Mouse (Mus musculus) MEL (cell line): Measurements from ENCODE around the gene Arpp21. TPM values are rescaled to one million over a fixed set of nuclear protein-coding genes. Genes with fewer than 3 reads are reported as not detected.

Source experiments
- DNase-seq: peaks from one replicate; pipeline ENCODE4 v3.0.0; 2011; ENCODE audit warnings: low read depth, low spot score
- H3K27ac ChIP-seq: 2 replicates; pipeline ENCODE4 v1.5.1; 2012; ENCODE audit warnings: low read depth, mild to moderate bottlenecking, control low read depth, low read length, moderate library complexity; ENCODE audit not compliant: control insufficient read depth
- H3K27me3 ChIP-seq, 2 experiments: fragments of 150-350 bp in 1 of 2; sonication (generic) in 1 of 2; 2 replicates each; pipeline ENCODE4 v1.6.1; 2012; ENCODE audit warnings: low read length in 2 of 2, mild to moderate bottlenecking in 2 of 2, improper control_type of control experiment in 1 of 2, moderate library complexity in 1 of 2; ENCODE audit not compliant: insufficient read depth in 2 of 2, control insufficient read depth in 1 of 2
- H3K36me3 ChIP-seq, 2 experiments: 2 replicates each; pipeline ENCODE4 v1.6.1; 2012 to 2014; ENCODE audit warnings: low read length in 2 of 2, improper control_type of control experiment in 1 of 2, inconsistent platforms in 1 of 2, mild to moderate bottlenecking in 1 of 2; ENCODE audit not compliant: insufficient read depth in 2 of 2, control insufficient read depth in 1 of 2
- H3K4me1 ChIP-seq, 2 experiments: fragments of 150-350 bp in 1 of 2; sonication (generic) in 1 of 2; 2 replicates each; pipeline ENCODE4 v1.6.1; 2012; ENCODE audit warnings: low read length in 2 of 2, improper control_type of control experiment in 1 of 2, mild to moderate bottlenecking in 1 of 2; ENCODE audit not compliant: insufficient read depth in 2 of 2, control insufficient read depth in 1 of 2
- H3K4me3 ChIP-seq, 2 experiments: fragments of 150-350 bp in 1 of 2; sonication (generic) in 1 of 2; 2 replicates each; pipeline ENCODE4 v1.5.1; 2012; ENCODE audit warnings: low read depth in 2 of 2, low read length in 2 of 2, mild to moderate bottlenecking in 2 of 2, moderate library complexity in 2 of 2, control low read depth in 1 of 2, improper control_type of control experiment in 1 of 2; ENCODE audit not compliant: control insufficient read depth in 1 of 2, insufficient read depth in 1 of 2
- H3K79me2 ChIP-seq: 2 replicates; pipeline ENCODE4 v1.6.1; 2012; ENCODE audit warnings: mild to moderate bottlenecking, low read length, moderate library complexity; ENCODE audit not compliant: control insufficient read depth, poor library complexity, insufficient read depth
- H3K9ac ChIP-seq: 2 replicates; pipeline ENCODE4 v1.6.1; 2012; ENCODE audit warnings: low read depth, mild to moderate bottlenecking, control low read depth, low read length, moderate library complexity; ENCODE audit not compliant: control insufficient read depth, poor library complexity, severe bottlenecking
- H3K9me3 ChIP-seq: fragments of 150-350 bp; sonication (generic); replicated peaks from 2 replicates; pipeline ENCODE4 v1.6.1; 2012; ENCODE audit warnings: mild to moderate bottlenecking, low read length, improper control_type of control experiment, moderate library complexity; ENCODE audit not compliant: insufficient read depth
- BHLHE40 ChIP-seq: IDR thresholded peaks from 2 replicates; pipeline ENCODE4 v1.6.1; 2012; ENCODE audit warnings: low read depth, mild to moderate bottlenecking, inconsistent platforms, low read length, improper control_type of control experiment, borderline replicate concordance
- E2F4 ChIP-seq: IDR thresholded peaks from 2 replicates; pipeline ENCODE4 v1.6.1; 2011; ENCODE audit warnings: low read depth, low read length, improper control_type of control experiment, borderline replicate concordance
- ELF1 ChIP-seq: IDR thresholded peaks from 2 replicates; pipeline ENCODE4 v1.6.1; 2014; ENCODE audit warnings: low read depth, mild to moderate bottlenecking, inconsistent platforms, low read length, improper control_type of control experiment, moderate library complexity
- ETS1 ChIP-seq: IDR thresholded peaks from 2 replicates; pipeline ENCODE4 v1.6.1; 2012; ENCODE audit warnings: low read depth, mild to moderate bottlenecking, inconsistent platforms, low read length, improper control_type of control experiment, moderate library complexity
- KAT2A ChIP-seq: conservative IDR thresholded peaks from 2 replicates; pipeline ENCODE4 v1.6.1; 2012; ENCODE audit warnings: low read depth, low read length, improper control_type of control experiment, inconsistent platforms
- MAX ChIP-seq: IDR thresholded peaks from 2 replicates; pipeline ENCODE4 v1.6.1; 2011; ENCODE audit warnings: low read length, improper control_type of control experiment
- MAZ ChIP-seq: IDR thresholded peaks from 2 replicates; pipeline ENCODE4 v1.6.1; 2012; ENCODE audit warnings: low read depth, mild to moderate bottlenecking, inconsistent platforms, low read length, improper control_type of control experiment
- MXI1 ChIP-seq: IDR thresholded peaks from 2 replicates; pipeline ENCODE4 v1.6.1; 2011; ENCODE audit warnings: mild to moderate bottlenecking, low read depth, low read length, improper control_type of control experiment
- MYB ChIP-seq: IDR thresholded peaks from 2 replicates; pipeline ENCODE4 v1.6.1; 2011; ENCODE audit warnings: mild to moderate bottlenecking, low read depth, low read length, improper control_type of control experiment
- MYC ChIP-seq: IDR thresholded peaks from 2 replicates; pipeline ENCODE4 v1.6.1; 2011; ENCODE audit warnings: low read depth, mild to moderate bottlenecking, low read length, improper control_type of control experiment, moderate library complexity
- NRF1 ChIP-seq: IDR thresholded peaks from 2 replicates; pipeline ENCODE4 v1.6.1; 2014; ENCODE audit warnings: low read depth, mild to moderate bottlenecking, inconsistent platforms, low read length, improper control_type of control experiment, moderate library complexity; ENCODE audit not compliant: poor library complexity, insufficient read depth, severe bottlenecking
- POLR2AphosphoS5 ChIP-seq: IDR thresholded peaks from 2 replicates; pipeline ENCODE4 v1.6.1; 2012; ENCODE audit warnings: low read depth, borderline replicate concordance, mild to moderate bottlenecking, inconsistent platforms, low read length, moderate library complexity, mixed read lengths
- RCOR1 ChIP-seq: IDR thresholded peaks from 2 replicates; pipeline ENCODE4 v1.6.1; 2012; ENCODE audit warnings: low read depth, mild to moderate bottlenecking, inconsistent platforms, low read length, improper control_type of control experiment
- SIN3A ChIP-seq: IDR thresholded peaks from 2 replicates; pipeline ENCODE4 v1.6.1; 2012; ENCODE audit warnings: low read length, improper control_type of control experiment, inconsistent platforms
- TCF12 ChIP-seq: IDR thresholded peaks from 2 replicates; pipeline ENCODE4 v1.6.1; 2014; ENCODE audit warnings: low read depth, mild to moderate bottlenecking, inconsistent platforms, low read length, improper control_type of control experiment, moderate library complexity
- USF2 ChIP-seq, 2 experiments: IDR thresholded peaks; 2 replicates each; pipeline ENCODE4 v1.6.1; 2011 to 2012; ENCODE audit warnings: improper control_type of control experiment in 2 of 2, low read length in 2 of 2, borderline replicate concordance in 1 of 2, inconsistent platforms in 1 of 2, low read depth in 1 of 2, mild to moderate bottlenecking in 1 of 2; ENCODE audit not compliant: insufficient read depth in 1 of 2
- ZMIZ1 ChIP-seq: IDR thresholded peaks from 2 replicates; pipeline ENCODE4 v1.6.1; 2012; ENCODE audit warnings: low read depth, mild to moderate bottlenecking, inconsistent platforms, low read length, improper control_type of control experiment, moderate library complexity
- polyA plus RNA-seq, 2 experiments: library from polyadenylated mRNA; stranded (reverse) in 1 of 2; unstranded in 1 of 2; fragments of >175 nt in 1 of 2; fragments of >200 nt in 1 of 2; gene quantifications; 2 replicates each; pipeline versions ENCODE4 v1.2.1 to v1.2.4; 2012; ENCODE audit warnings: low replicate concordance in 2 of 2, low read depth in 1 of 2; ENCODE audit not compliant: insufficient read length in 2 of 2, insufficient read depth in 1 of 2, missing spikeins in 1 of 2
- total RNA-seq: library from RNA; depleted of rRNA; stranded (reverse); fragments of 300-350 nt; gene quantifications from 2 replicates; pipeline ENCODE4 v1.2.3, GENCODE M21; 2012

Gene Arpp21
- total and polyA plus RNA-seq, 3 experiments = 0.10 to 0.12 TPM; not detected in 1

- Histone ChIP-seq H3K79me2 (no peaks in the 10 kb centered on the region), H3K9me3 (no peaks in the 10 kb centered on the region), H3K27ac (no peak overlapping the region), H3K36me3 (no peaks in the 10 kb centered on the region), H3K4me1 (no peaks in the 10 kb centered on the region), H3K4me3 (no peak overlapping the region), H3K27me3 (no peaks in the 10 kb centered on the region), H3K9ac (no peak overlapping the region)
- no peak for DNase-seq
- TF ChIP-seq E2F4 = no peak
- no peak for TF ChIP-seq KAT2A
- no peak for TF ChIP-seq POLR2AphosphoS5
- no peak for TF ChIP-seq ZMIZ1
- no peak for TF ChIP-seq MAX
- TF ChIP-seq MAZ = no peak
- TF ChIP-seq MYC = no peak
- no peak for TF ChIP-seq ETS1
- no peak for TF ChIP-seq USF2 (IDR thresholded peaks at IDR 0.05; ENCODE audit: borderline replicate concordance in 1 of 2, insufficient read depth in 1 of 2, low read depth in 1 of 2, low read length in 2 of 2)
- TF ChIP-seq ELF1 = no peak
- no peak for TF ChIP-seq RCOR1
- TF ChIP-seq MYB = no peak
- no peak for TF ChIP-seq SIN3A
- no peak for TF ChIP-seq BHLHE40
- no peak for TF ChIP-seq NRF1
Measured at GRCm38 (mm10) chr9:112095708-112096107, 140.0 kb downstream of the Arpp21 start.

DNA sequence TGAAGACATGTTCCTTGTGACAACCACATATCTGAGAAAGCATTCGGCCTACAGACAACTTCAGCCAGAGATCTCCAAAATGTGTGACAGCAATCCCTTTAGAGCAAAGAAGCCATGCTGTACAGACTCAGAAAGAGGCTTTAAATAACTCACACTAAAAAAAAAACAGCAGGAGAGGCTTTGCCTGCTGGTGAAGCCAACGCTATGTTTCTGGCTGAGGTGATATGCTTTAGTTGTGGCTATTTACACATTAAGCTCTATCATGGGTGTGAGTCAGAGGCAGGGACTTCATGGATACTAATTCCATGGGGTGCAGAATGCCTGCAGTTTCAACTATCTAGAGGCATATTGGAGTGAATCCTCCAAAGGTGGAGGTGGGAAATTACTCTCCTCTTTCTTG lies 140.5 kb downstream of the Arpp21 start:
- TF ChIP-seq MXI1 (no peak), TCF12 (no peak)
- TF ChIP-seq, all 39 proteins: peak for 0
- Histone ChIP-seq H3K79me2 (no peaks in the 10 kb centered on the region), H3K4me3 (no peak overlapping the region), H3K27ac (no peak overlapping the region), H3K4me1 (no peaks in the 10 kb centered on the region), H3K36me3 (no peaks in the 10 kb centered on the region), H3K9me3 (no peaks in the 10 kb centered on the region), H3K27me3 (no peaks in the 10 kb centered on the region), H3K9ac (no peak overlapping the region)
- no peak for DNase-seq
